Mouse (Mus musculus): Measurements from ENCODE around the gene BC029722.

Gene BC029722

DNA sequence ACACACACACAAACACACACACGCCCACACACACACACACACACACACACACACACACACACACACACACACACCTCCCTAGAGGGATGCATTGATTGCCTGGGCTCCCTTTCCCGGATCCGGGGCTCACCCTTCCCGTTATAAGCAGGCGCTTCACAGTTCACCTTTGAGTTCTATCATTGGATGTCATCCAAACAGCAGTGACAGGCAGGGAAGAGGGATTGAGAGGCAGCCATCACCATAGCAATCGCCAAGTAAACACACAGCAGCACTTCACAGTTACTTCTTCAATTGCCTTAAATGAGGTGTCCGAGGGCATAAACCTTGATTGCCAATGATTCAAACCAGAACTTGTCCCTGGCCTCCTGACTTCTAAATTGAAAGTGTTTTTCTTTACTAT, 40.2 kb downstream of the BC029722 start:
- DNase-seq (ENCODE audit: low read depth): no peak

DNA sequence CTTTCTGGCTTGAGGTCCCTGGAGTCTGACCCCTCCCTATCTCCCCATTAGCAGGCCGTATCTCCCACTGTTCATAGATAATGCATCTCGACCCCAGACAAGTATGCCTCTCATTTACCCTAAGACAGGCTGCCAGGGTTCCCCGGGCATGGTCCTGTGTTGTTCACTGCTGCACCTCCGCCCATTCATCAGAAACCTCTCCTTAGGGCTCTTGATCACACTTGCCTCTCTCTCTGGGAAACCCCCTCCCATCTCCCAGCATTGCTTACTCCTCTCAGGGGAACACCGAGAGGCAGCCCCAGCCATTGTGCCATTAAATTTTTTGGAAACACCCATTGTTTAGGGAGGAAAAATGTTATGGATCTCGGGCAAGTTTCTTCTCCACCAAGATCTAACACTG, 41.2 kb downstream of the BC029722 start:
- no peak for DNase-seq (ENCODE audit: low read depth)

DNA sequence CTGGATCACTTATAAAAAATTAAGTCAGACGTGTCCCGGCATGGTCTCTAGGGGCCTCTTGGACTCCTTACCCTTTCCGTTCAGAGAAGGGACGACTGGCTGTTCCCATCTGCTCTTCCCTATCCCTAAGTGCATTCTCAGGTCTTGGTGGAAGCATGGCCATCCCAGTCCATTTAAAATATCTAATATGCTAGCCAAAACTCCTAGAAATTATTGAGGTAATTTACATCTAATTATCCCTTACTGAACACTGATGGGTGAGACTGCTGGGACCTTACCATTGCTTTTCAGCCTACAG, 41.6 kb downstream of the BC029722 start:
- no peak for DNase-seq (ENCODE audit: low read depth)

DNA sequence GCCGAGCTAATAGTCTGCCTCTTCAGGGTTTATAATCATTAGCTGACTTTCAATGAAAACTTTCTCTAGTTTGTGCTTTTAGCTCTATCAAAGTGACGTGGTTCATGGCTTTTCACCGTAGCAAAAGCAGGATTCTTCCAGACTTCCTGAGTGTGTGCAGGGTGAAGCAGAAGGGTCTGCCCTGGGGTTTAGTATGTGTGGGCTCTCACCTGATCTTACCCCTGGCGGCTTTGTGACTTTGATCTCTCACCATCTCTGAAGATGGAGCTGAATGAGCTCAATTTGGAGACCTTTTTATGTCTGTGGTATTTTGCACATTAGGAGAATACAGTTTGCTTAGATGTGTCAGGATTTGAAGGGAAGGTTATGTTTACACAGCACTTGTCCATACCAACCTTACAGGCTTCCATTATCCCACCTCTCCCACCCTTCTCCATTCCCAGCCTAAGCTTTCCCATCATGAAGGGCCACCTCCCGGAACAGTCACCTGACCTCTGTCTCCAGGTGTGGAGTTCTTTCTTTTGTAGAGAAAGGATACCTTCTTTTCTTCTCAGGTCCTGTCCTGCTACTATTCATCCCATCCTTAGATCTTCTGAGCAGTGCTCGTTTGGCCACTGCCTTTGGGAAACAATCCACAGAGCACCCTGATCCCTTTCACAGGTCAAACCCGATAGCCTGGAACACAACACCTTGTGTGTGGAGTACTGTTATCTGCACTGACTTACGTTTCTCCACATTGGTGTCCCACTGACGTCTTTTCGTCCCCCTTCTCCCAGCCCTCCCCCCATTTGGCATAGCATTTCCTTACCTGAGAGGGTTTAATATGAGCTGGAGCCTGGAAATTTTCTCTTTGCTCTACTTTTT, 42.2 kb downstream of the BC029722 start:
- DNase-seq (ENCODE audit: low read depth): no peak

DNA sequence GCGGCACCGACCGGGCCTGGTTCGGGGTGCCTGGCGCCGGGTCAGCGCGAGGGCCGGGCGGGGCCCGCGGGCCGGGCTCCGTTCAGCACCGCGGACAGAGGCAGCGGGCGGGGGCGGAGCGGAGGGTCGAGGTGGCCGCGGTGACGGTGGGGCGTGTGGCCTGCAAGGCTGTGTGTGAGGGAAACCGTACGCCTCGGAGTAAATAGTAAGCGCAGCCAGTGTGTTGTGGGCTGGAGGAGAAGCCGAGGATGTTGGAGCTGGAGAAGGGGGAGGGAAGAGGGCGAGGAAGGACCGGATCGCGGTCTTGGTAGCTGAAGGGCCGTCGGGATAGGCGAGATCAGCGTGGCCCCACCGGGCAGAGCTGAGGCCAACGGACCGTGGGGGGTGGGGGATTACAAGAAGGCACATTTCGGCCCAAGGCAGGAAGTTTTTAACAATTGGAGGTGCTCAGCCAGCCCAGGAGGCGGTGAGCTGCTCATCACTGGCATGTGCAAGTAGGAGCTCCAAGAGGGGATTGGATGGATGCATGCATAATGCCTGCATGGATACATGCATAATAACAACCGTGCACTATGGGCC, 43.5 kb downstream of the BC029722 start:
- DNase-seq (ENCODE audit: low read depth): no peak

DNA sequence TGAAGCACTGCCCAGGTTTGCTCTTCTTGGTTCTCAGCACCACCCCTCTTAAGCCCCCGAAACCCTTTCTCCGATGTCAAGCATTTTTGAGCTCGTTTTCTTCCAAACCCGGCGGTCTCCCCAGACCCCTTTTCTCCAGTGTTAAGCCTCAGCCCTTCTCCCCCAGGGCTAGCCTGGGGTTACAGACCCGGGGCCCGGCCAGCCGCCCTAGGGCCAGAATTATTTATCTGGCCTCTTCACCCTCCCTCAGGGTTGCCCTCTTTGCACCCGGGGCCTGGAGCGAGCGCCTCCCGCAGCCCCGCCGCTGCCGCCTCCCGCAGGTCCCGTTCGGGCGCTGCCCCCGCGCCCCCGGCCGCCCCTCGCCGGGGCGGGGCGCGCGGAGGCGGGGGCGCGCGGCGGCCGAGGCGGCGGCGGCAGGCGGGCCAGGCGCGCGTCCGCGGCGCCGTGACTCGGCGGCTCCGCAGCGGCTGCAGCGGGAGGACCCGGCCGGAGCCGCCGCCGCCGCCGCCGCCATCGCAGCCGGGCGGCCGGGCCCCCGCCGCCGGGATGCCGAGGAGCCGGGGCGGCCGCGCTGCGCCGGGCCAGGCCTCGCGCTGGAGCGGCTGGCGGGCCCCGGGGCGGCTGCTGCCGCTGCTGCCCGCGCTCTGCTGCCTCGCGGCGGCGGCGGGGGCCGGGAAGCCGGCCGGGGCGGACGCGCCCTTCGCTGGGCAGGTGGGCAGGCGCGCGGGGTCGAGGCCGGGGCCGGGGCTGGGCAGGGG, 44.1 kb downstream of the BC029722 start, which contains the start of gene Mmp24:
Gene Mmp24, plus strand, starts transcription at position 416 of the 758 bp plus-strand sequence.
- DNase-seq (ENCODE audit: low read depth): no peak

DNA sequence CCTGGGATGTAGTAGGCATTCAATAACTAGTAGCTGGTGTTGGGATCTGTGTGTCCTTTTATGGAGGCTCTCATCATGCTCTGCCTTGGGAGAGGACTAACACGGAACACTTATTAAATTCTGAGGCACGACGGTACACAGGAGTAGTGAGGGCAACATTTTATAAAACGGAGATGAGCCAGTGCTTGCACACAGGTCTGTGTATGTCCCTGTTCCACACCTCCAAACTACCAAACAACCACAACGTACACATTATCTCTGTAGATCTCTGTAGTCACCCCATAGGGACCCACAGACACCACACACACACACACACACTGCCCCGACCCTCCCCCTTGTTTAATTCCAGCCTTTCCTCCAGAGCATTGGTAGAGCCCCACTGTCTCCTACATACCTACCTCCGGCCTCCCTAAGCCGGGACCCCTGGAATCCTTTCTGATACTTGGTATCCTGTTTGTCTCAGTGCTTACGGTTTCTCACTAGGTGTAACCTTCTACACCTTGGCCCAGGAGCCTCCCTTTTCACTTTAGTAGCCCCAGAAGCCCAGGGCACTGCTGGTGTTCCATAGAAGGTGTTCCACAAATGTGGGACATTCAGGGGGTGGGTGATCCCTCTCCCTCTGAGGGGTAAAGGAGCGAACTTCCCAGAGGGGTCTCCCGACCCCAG, 44.8 kb downstream of the BC029722 start:
- no peak for DNase-seq (ENCODE audit: low read depth)

DNA sequence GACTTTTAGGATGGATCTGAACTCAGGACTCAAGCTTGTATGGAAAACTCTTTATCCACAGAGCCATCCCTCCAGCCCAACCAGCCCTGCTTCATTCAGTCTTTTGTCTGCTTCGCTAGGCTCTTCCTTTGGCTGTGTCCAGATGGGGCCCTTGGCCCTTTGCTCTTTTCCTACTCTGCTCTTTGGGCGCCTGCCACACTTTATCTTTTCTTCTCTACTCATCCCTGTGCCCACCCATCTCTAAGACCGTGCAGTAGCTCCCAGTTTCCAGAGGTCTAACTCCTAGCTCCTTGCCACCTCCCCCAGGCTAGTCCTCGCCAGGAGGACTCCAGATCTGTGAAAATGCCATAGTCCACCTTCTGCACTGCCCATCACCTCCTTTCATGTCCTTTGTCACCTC, 45.6 kb downstream of the BC029722 start:
- no peak for DNase-seq (ENCODE audit: low read depth)

Measured in 416B (cell line).